Mouse (Mus musculus): Measurements from ENCODE around the gene Krtap16-3. TPM values are rescaled to one million over a fixed set of nuclear protein-coding genes. Genes with fewer than 3 reads are reported as not detected.

Gene Krtap16-3
- polyA plus RNA-seq (2017; shearing (Covaris generic)): not detected

DNA sequence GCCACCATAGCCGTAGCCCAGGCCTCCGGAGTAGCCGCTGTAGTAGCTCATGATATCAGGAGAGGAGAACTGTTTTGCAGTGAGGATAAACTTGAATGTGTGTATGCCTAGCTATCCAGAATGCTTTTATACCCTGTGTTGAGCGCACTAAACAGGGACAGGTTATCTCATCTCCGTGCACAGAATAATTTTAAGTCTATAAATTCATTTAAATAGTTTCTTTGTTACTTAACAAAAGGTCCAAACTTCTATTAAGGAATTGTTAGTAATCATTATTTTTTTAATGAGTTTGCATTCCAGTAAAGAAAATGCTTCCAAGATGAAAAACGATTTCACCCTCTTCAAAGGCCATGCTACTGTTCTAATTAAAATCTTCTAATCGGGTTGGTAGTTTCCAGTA lies at the start of gene Krtap16-3:
TSS of gene Krtap16-3 (minus strand) at position 101 of the 400 bp plus-strand sequence.

DNA sequence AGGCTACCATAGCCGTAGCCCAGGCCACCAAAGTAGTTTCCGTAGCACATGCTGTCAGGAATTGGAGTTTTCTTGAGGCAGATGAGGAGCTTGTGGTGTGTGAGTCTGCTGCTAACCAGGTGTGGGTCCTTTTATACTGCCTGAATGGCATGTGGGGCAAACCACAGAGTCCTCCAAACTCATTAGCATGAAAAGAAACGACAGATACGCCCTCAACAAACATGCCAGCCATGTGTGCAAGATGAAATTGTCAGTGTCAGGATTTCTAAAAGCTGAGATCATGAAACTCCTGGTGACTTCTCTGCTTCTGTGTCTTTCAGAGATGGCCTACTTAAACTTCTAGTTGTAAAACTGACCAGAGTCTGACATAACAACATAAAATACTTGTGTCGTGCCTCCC lies 48.0 kb upstream of the Krtap16-3 start, which contains the start of gene Krtap22-2:
TSS of gene Krtap22-2 (minus strand) at position 101 of the 400 bp plus-strand sequence.

DNA sequence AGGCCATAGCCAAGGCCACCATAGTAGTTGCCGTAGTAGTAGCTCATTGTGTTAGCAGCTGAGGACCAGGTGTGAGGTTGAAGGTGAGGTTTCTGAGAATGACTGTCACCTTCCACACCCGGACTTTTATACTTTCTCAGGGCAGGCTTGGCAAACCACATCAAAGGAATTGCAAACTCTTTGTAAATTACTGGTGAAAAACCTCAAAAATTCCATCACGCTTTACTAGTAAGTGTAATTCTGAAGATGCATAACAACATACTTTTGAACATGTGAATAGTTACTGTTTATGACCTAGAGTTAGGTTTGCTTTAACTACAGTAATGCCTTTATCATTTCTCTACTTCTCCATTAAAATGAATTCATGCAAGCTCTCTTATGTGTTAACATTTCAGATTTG lies 30.5 kb downstream of the Krtap16-3 start, which contains the start of gene Krtap19-9b:
TSS of gene Krtap19-9b (minus strand) at position 101 of the 400 bp plus-strand sequence.

Other genes with a start within 250 kb of the Krtap16-3 start
- not detected for gene Krtap13-1, start 234.0 kb downstream of the Krtap16-3 start, polyA plus RNA-seq (2017; shearing (Covaris generic))
- gene Krtap13, start 211.2 kb downstream of the Krtap16-3 start, polyA plus RNA-seq (2017; shearing (Covaris generic)): not detected
- not detected for gene 2310034C09Rik, start 204.0 kb downstream of the Krtap16-3 start, polyA plus RNA-seq (2017; shearing (Covaris generic))
- gene 2310057N15Rik, start 188.7 kb downstream of the Krtap16-3 start, polyA plus RNA-seq (2017; shearing (Covaris generic)): not detected
- gene Gm5965, start 185.0 kb downstream of the Krtap16-3 start, polyA plus RNA-seq (2017; shearing (Covaris generic)): not detected
- not detected for gene Gm20741, start 150.7 kb downstream of the Krtap16-3 start, polyA plus RNA-seq (2017; shearing (Covaris generic))
- gene Krtap15, start 142.7 kb downstream of the Krtap16-3 start, polyA plus RNA-seq (2017; shearing (Covaris generic)): not detected
- gene Krtap14, start 136.7 kb downstream of the Krtap16-3 start, polyA plus RNA-seq (2017; shearing (Covaris generic)): not detected
- gene Krtap19-1, start 93.5 kb downstream of the Krtap16-3 start, polyA plus RNA-seq (2017; shearing (Covaris generic)): not detected
- not detected for gene Krtap19-2, start 88.6 kb downstream of the Krtap16-3 start, polyA plus RNA-seq (2017; shearing (Covaris generic))
- not detected for gene Krtap19-3, start 84.8 kb downstream of the Krtap16-3 start, polyA plus RNA-seq (2017; shearing (Covaris generic))
- gene Krtap19-4, start 77.8 kb downstream of the Krtap16-3 start, polyA plus RNA-seq (2017; shearing (Covaris generic)): not detected
- not detected for gene Krtap19-5, start 66.4 kb downstream of the Krtap16-3 start, polyA plus RNA-seq (2017; shearing (Covaris generic))
- gene Krtap19-9b, start 30.6 kb downstream of the Krtap16-3 start, polyA plus RNA-seq (2017; shearing (Covaris generic)): not detected
- gene Krtap22-2, start 47.9 kb upstream of the Krtap16-3 start, polyA plus RNA-seq (2017; shearing (Covaris generic)): not detected
- not detected for gene Gm10229, start 52.4 kb upstream of the Krtap16-3 start, polyA plus RNA-seq (2017; shearing (Covaris generic))
- not detected for gene Krtap6-1, start 68.8 kb upstream of the Krtap16-3 start, polyA plus RNA-seq (2017; shearing (Covaris generic))
- gene Gm10228, start 78.6 kb upstream of the Krtap16-3 start, polyA plus RNA-seq (2017; shearing (Covaris generic)): not detected
- not detected for gene Krtap6-5, start 85.0 kb upstream of the Krtap16-3 start, polyA plus RNA-seq (2017; shearing (Covaris generic))
- not detected for gene 1110025L11Rik, start 101.1 kb upstream of the Krtap16-3 start, polyA plus RNA-seq (2017; shearing (Covaris generic))
- gene Krtap6-3, start 121.1 kb upstream of the Krtap16-3 start, polyA plus RNA-seq (2017; shearing (Covaris generic)): not detected
- gene Gm6358, start 178.0 kb upstream of the Krtap16-3 start, polyA plus RNA-seq (2017; shearing (Covaris generic)): not detected
- not detected for gene Gm10061, start 188.2 kb upstream of the Krtap16-3 start, polyA plus RNA-seq (2017; shearing (Covaris generic))
- not detected for gene Gm9789, start 195.1 kb upstream of the Krtap16-3 start, polyA plus RNA-seq (2017; shearing (Covaris generic))
- gene Gm7735, start 206.6 kb upstream of the Krtap16-3 start, polyA plus RNA-seq (2017; shearing (Covaris generic)): not detected
- not detected for gene 1110057P08Rik, start 211.9 kb upstream of the Krtap16-3 start, polyA plus RNA-seq (2017; shearing (Covaris generic))
- not detected for gene Krtap20-2, start 243.0 kb upstream of the Krtap16-3 start, polyA plus RNA-seq (2017; shearing (Covaris generic))